Mouse (Mus musculus) hindbrain, embryonic 11.5 days (tissue): ENCODE results near the gene Ranbp3. TPM values are rescaled to one million over a fixed set of nuclear protein-coding genes. Genes with fewer than 3 reads are reported as not detected.

Experiments used
- ATAC-seq: fragments of 200-750 bp; cut with Nextera tagmentation; 2 replicates; pipeline ENCODE4 v1.8.0; 2017; ENCODE audit warnings: mild to moderate bottlenecking, moderate TSS enrichment, moderate library complexity; ENCODE audit not compliant: low FRiP score
- DNase-seq: peaks from one replicate; pipeline ENCODE4 v3.0.0-alpha.2; 2015; ENCODE audit warnings: low spot score
- H3K27ac ChIP-seq: fragments of 300-500 bp; sonication (generic); 2 replicates; pipeline ENCODE4 v1.5.1; 2014; ENCODE audit warnings: mild to moderate bottlenecking, low read depth, low read length
- H3K27me3 ChIP-seq: fragments of 300-500 bp; sonication (generic); 2 replicates; pipeline ENCODE4 v1.6.1; 2014; ENCODE audit warnings: mild to moderate bottlenecking, low read length, moderate library complexity, mixed read lengths; ENCODE audit not compliant: control insufficient read depth, insufficient read depth
- H3K36me3 ChIP-seq: fragments of 300-500 bp; sonication (generic); 2 replicates; pipeline ENCODE4 v1.6.1; 2014; ENCODE audit warnings: mild to moderate bottlenecking, low read length, moderate library complexity, mixed read lengths; ENCODE audit not compliant: control insufficient read depth, insufficient read depth
- H3K4me1 ChIP-seq: fragments of 300-500 bp; sonication (generic); replicated peaks from 2 replicates; pipeline ENCODE4 v1.6.1; 2014; ENCODE audit warnings: low read length, mixed read lengths; ENCODE audit not compliant: control insufficient read depth, insufficient read depth
- H3K4me2 ChIP-seq: fragments of 300-500 bp; sonication (generic); replicated peaks from 2 replicates; pipeline ENCODE4 v1.6.1; 2014; ENCODE audit warnings: mild to moderate bottlenecking, low read depth, low read length
- H3K4me3 ChIP-seq: fragments of 300-500 bp; sonication (generic); 2 replicates; pipeline ENCODE4 v1.5.1; 2014; ENCODE audit warnings: low read depth, low read length
- H3K9ac ChIP-seq: fragments of 300-500 bp; sonication (generic); 2 replicates; pipeline ENCODE4 v1.6.1; 2014; ENCODE audit warnings: low read depth, low read length
- H3K9me3 ChIP-seq: fragments of 300-500 bp; sonication (generic); 2 replicates; pipeline ENCODE4 v1.6.1; 2016; ENCODE audit warnings: low read length; ENCODE audit not compliant: control insufficient read depth
- WGBS: fragments of 180-500 bp; shearing (Covaris S2); extraction: QIAGEN DNeasy Blood & Tissue Kit; methylation state at CpG from one replicate; pipeline ENCODE4 v1.1.7; 2014; 5-methylcytosine and 5-hydroxymethylcytosine counted together
- polyA plus RNA-seq: library from polyadenylated mRNA; unstranded; fragments of >200 nt; fragmentation: Nextera tagmentation; extraction: Ambion mirVana; gene quantifications from 2 replicates; pipeline ENCODE4 v1.2.1, GENCODE M21; 2014

Ranbp3 gene
- polyA plus RNA-seq, 1 experiment from 2014 or later, result 94.2 TPM

DNA sequence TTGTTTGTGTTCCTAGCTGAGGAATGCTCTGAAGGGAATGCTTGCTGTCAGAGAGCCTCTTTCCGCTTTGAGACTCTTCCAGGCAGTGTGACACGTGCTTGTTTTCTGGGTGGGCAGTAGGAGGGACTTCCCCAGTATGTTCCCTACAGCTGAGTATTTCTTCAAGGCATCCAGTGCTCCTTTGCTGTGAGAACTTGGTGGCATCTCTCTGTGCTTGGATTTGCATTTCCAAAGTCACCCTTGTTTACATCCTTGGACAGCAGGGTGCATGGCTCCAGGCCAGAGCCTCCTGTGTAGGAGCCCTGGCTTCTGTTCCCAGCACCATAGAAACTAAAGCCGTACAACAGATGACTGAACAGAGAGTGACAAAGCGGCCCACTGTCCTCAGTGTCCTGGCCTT, 35.6 kb downstream of the Ranbp3 start:
- Histone ChIP-seq H3K9me3 (no peaks in the 10 kb centered on the region), H3K4me3 (no peak overlapping the region), H3K27me3 (no peaks in the 10 kb centered on the region), H3K4me2 (no peak overlapping the region), H3K9ac (no peak overlapping the region), H3K36me3 (peaks cover 43% of the 10 kb centered on the region), H3K27ac (no peak overlapping the region), H3K4me1 (no peaks in the 10 kb centered on the region)
- 88% methylated on average over 4 of the region's 4 CpGs for WGBS
- DNase-seq, result no peak
- ATAC-seq, result no peak

DNA sequence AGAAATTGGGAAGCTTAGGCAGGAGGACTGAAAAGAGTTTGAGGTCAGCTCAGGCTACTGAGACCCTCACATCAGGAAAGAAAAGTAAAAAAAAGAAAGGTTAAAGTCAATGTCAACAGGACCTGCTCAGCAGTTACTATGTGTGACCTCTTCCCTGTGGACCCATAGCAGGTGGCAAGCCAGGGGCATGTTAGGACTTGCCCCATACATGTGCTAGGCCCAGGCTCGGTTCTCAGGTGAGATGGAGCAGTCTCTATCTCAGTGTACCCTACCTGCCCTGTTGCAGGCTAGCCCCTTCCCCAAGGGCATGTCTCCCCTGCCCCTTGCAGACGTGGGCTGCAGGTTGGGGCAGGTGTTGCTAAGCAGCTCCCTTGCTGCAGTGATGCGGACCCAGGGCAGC, 36.6 kb downstream of the Ranbp3 start:
- ATAC-seq (no peak), DNase-seq (no peak)
- Histone ChIP-seq H3K27ac (no peak overlapping the region), H3K4me1 (no peaks in the 10 kb centered on the region), H3K4me3 (no peak overlapping the region), H3K4me2 (no peak overlapping the region), H3K27me3 (no peaks in the 10 kb centered on the region), H3K9me3 (no peaks in the 10 kb centered on the region), H3K36me3 (peaks cover 43% of the 10 kb centered on the region), H3K9ac (no peak overlapping the region)
- 87% methylated on average over 3 of the region's 3 CpGs for WGBS

DNA sequence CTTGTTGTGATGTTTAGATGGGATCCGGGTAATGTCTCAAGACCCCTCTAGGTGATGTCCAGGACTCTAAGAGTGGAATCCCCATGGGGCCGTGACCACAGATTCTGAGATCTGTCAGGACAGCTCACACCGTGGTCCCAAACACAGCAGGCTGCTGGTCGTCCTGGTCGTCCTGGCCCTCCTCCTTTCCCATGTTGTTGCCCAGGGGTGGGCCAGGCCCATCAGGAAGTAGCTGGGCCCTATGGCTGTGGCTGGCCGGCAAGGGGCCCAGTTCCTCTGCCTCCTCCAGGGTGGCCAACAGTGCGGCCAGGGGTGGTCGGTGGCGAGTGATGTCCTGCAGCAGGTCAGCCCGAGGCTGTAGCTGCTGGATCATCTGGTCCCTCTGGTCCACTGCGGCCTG, 42.3 kb downstream of the Ranbp3 start:
- ATAC-seq (no peak), DNase-seq (no peak)
- H3K27me3 ChIP-seq, result no peaks in the 10 kb centered on the region
- 0 out of 2 replicates have a peak, but pooled peaks cover 5% of the 10 kb centered on the region for H3K4me1 ChIP-seq
- WGBS, result 64% methylated on average over 11 of the region's 11 CpGs
- peak overlapping the region; percentile 62; the same call in 1 of the 2 replicates for H3K4me2 ChIP-seq
- H3K9ac ChIP-seq, result peak overlapping the region; percentile 31; the same call in 1 of the 2 replicates
- H3K9me3 ChIP-seq, result no peaks in the 10 kb centered on the region
- H3K36me3 ChIP-seq, result peaks cover 10% of the 10 kb centered on the region
- no peak overlapping the region for H3K27ac ChIP-seq
- 0 out of 2 replicates have a peak overlapping the region, but pooled peaks have one; percentile 79 for H3K4me3 ChIP-seq

DNA sequence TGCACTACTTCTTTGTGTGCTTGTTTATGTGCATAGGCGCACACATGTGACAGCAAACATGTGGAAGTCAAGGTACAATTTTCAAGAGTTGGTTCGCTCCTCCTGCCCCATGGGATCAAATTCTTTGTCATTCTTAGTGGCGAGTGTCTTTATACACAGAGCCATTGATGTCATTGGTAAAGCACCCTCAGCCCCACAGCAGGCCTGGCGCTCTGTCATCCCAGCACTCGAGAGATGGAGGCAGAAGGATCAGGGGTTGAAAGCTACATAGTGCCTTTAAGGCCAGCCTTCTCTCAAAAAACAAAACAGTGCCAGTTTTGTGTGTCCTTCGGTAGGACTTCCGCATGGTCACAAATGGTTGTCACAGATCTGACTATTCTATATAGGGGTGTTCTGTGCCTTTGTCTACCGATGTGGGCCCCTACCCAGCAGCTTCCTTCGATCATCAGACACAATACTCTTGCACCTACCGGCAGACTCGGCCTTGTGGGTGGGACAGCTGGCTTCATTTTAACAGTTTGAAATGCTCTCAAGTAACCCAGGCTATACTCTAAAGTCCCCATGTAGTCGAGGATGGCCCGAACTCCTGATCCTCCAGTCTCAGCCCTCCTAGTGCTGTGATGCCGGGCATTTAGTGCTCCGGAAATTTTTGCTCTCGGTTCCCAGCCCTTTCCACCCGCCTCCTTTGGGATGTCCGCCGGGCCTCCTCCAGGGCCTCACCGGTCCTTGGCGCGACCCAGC, 43.0 kb downstream of the Ranbp3 start:
- Histone ChIP-seq H3K4me1 (0 out of 2 replicates have a peak, but pooled peaks cover 5% of the 10 kb centered on the region), H3K9me3 (no peaks in the 10 kb centered on the region), H3K4me3 (peak overlapping the region; percentile 79), H3K4me2 (peak overlapping the region; percentile 62), H3K27ac (peak overlapping the region; percentile 65; the same call in 1 of the 2 replicates), H3K27me3 (no peaks in the 10 kb centered on the region), H3K36me3 (peaks cover 3% of the 10 kb centered on the region), H3K9ac (peak overlapping the region; percentile 64)
- ATAC-seq (no peak; the same call in 1 of the 2 replicates), DNase-seq (no peak)
- 25% methylated on average over 22 of the region's 22 CpGs for WGBS

DNA sequence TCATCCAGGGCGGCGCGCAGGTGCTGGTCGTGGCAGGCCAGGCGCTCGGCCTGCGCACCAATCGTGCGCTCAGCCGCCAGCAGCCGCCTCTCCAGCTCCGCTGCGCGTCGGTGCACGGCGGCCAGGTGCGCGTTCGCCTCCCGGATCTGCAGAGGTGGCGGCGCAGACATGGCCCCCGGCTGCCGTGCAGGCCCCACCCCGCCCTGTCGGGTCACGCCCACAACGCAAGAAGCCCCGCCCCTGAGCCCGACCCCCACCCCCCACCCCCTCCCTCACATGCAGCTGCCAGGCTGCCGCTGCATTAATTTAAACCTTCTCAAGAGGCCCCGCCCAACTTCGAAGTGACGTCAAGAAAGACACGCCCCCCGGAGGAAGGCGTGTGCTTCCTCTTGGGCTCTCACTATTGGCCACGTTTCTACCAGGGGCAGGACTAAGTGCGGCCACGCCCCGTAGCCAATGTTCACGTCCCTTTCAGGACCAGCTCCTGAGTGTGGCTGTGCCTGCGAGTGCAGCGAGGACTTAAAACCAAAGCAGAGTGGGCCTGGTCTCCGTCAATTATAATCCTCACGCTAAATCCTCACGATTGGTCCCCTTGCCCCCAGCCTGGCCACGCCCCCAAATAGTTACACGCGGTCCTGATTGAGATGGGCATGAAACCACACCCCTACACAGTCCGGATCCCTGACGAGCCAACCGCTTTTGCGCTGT, 43.7 kb downstream of the Ranbp3 start:
- Histone ChIP-seq H3K4me1 (0 out of 2 replicates have a peak, but pooled peaks cover 5% of the 10 kb centered on the region), H3K27me3 (no peaks in the 10 kb centered on the region), H3K4me3 (peak overlapping the region; percentile 79), H3K27ac (peak overlapping the region; percentile 72), H3K4me2 (peak overlapping the region; percentile 62), H3K9me3 (no peaks in the 10 kb centered on the region), H3K9ac (peak overlapping the region; percentile 89), H3K36me3 (peaks cover under 1% of the 10 kb centered on the region; the same call in 1 of the 2 replicates)
- peak; percentile 94 for ATAC-seq
- DNase-seq, result peak; percentile 99
- WGBS, result under 1% methylated on average over 44 of the region's 55 CpGs

DNA sequence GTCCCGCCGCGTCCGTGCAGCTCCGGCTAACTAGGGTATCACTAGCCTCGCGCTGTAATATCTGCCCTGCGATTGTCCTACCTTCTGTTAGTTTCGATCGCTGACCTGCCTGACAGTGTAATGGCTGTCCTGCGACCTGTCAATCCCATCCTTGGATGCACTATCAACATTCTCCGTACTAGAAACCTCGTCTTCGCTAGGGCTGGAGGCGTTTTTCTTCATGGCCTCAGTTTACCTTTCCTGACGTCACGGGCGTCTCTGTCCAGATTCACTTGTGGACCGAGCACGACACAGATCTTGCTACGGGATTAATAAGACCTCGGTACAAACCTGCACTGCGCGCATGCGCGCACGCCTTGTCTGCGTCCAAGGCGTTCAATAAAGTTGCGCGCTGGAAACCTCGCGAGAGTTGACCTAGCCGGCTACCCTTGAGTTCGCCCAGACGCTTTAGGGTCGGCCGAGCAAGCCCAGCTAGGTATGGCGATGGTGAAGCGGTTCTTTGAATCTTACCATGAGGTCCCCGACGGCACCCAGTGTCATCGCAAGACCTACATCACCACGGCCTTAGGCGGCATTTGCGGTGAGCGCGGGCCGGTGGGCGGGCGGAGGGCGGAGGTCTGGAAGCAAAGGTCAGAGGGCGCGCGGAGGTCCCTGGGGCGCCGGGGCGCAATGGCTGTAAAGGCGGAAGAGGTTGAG, 44.4 kb downstream of the Ranbp3 start, which contains the start of the genes Ndufa11 and Vmac:
TSS of gene Ndufa11 (plus strand) at position 405 of the 696 bp plus-strand sequence.
TSS of gene Vmac (minus strand) at position 660 of the 696 bp plus-strand sequence.
- no peaks in the 10 kb centered on the region for H3K9me3 ChIP-seq
- peak within 1 kb of the TSS; percentile 72 for H3K27ac ChIP-seq
- no peaks in the 10 kb centered on the region for H3K27me3 ChIP-seq
- peak within 1 kb of the TSS; percentile 89 for H3K9ac ChIP-seq
- WGBS, result under 1% methylated on average over 59 of the region's 59 CpGs
- peak; percentile 79 for ATAC-seq
- H3K4me2 ChIP-seq, result peak within 1 kb of the TSS; percentile 62
- H3K4me3 ChIP-seq, result peak within 1 kb of the TSS; percentile 79
- H3K36me3 ChIP-seq, result 0 out of 2 replicates have a peak, but pooled peaks cover 5% of the 10 kb centered on the region
- DNase-seq, result peak; percentile 100
- H3K4me1 ChIP-seq, result 0 out of 2 replicates have a peak, but pooled peaks cover 5% of the 10 kb centered on the region

DNA sequence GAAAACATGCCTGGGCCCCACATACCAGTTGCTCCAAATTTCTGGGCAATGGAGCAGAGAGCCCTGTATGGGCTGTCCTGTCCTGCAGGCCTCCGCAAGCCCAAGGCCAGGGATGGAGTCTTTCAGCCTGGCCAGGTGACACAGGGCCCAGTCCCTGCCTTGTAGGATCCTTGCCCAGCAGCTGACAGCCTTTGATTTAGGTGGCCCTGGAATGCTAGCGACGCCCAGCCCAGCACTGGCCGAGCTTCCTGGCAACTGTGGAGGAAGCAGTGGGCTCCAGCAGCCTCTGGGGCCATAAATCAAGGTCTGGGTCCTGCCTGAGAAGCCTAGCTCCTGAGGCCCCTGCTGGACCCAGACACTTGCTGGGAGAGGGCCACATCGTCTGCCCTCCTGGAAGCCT, 49.3 kb downstream of the Ranbp3 start:
- H3K9ac ChIP-seq, result no peak overlapping the region
- H3K27me3 ChIP-seq, result no peaks in the 10 kb centered on the region
- no peak overlapping the region for H3K4me3 ChIP-seq
- H3K36me3 ChIP-seq, result 0 out of 2 replicates have a peak, but pooled peaks cover 5% of the 10 kb centered on the region
- no peak for ATAC-seq
- H3K27ac ChIP-seq, result no peak overlapping the region
- peaks cover 5% of the 10 kb centered on the region; the same call in 1 of the 2 replicates for H3K4me1 ChIP-seq
- WGBS, result 82% methylated on average over 5 of the region's 5 CpGs
- H3K9me3 ChIP-seq, result no peaks in the 10 kb centered on the region
- no peak for DNase-seq
- no peak overlapping the region for H3K4me2 ChIP-seq

DNA sequence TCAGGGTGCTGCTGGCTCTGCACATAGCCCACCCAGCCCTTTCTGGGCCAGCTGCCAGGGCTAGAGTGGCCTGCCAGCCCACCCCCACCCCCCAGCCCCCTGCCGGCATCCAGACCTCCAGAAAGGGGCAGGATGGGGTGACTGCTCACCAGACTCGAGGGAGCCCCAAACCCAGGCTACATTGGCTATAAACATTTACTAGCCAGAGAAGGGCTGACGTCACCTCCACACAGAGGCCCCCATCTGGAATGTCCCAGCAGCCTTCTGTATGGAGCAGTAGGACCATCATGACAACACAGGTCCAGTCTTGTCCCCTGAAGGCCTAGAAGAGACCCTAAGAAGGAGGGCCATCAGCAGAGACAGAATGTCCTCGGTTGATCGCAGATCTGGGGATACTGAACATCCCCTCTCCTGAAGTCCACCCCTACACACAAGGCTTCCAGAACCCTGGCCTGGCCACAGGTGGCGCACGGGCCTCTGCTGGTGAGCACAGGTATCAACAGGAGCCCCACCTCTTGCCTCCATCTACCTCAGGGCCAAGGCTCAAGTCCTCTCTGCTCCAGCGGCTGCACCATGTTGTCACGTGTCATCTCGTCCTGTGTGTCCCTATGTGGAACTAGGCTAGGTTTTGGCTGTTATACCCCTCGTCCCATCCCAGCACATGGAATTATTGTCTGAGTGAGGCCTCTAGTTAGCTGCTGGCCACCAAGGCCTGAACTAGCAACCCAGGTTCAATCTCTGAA, 50.5 kb downstream of the Ranbp3 start:
- H3K4me1 ChIP-seq, result peaks cover 5% of the 10 kb centered on the region
- 92% methylated on average over 11 of the region's 11 CpGs for WGBS
- no peak overlapping the region for H3K27ac ChIP-seq
- ATAC-seq (no peak), DNase-seq (no peak)
- no peak overlapping the region for H3K9ac ChIP-seq
- H3K36me3 ChIP-seq, result 0 out of 2 replicates have a peak, but pooled peaks cover 5% of the 10 kb centered on the region
- no peak overlapping the region for H3K4me2 ChIP-seq
- H3K4me3 ChIP-seq, result no peak overlapping the region
- no peaks in the 10 kb centered on the region for H3K27me3 ChIP-seq
- H3K9me3 ChIP-seq, result no peaks in the 10 kb centered on the region
